Mouse (Mus musculus) liver, embryonic 14.5 days (tissue): Measurements from ENCODE around the gene Lhx4.

Experiments
- CTCF ChIP-seq: IDR thresholded peaks from 2 replicates; pipeline ENCODE4 v1.5.1; 2016; ENCODE audit warnings: antibody characterized with exemption, low read depth, control low read depth
- EP300 ChIP-seq: IDR thresholded peaks from 2 replicates; pipeline ENCODE4 v1.6.1; 2016; ENCODE audit warnings: antibody characterized with exemption, low read depth

DNA sequence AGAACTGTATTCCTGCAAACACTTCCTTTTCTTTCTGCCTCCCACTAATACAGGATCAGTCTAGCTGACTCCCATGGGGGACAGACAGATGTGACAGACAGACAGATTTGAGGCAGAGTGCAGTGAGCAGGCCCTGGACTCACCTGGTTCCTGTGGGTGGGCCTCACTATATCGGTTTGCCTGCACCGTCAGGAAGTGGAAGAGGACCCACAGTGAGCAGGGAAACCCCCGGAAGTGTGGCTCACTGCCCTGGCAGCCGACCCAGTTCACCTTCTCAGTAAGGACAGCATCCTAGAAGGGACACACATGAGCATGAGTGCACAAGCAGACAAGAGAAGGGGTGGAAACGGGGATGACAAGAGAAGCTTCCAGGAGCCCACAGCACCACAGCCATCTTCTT lies 30.9 kb upstream of the Lhx4 start:
- TF ChIP-seq CTCF (no peak), EP300 (no peak)
